Mouse (Mus musculus): Measurements from ENCODE around the gene Sgcg.

GRCm38 (mm10) chr14:61226151-61226550 lies 32.1 kb downstream of the Sgcg start:
- TF ChIP-seq CTCF (IDR thresholded peaks at IDR 0.05; ENCODE audit: control insufficient read depth, insufficient read depth, insufficient replicate concordance, low read depth, low read length) (no peak), POLR2A (IDR thresholded peaks at IDR 0.05; ENCODE audit: control insufficient read depth, low read depth, low read length) (no peak)

All from testis, adult 2 months (tissue).